13 mouse cellular contexts compared by ENCODE assay signal in genomic region chr17:17622576-17622975, GRCm38 (mm10). TPM values are rescaled to one million over a fixed set of nuclear protein-coding genes. Genes with fewer than 3 reads are reported as not detected.
DNase-seq lines count a peak whose midpoint lies in the region; ATAC-seq and TF ChIP-seq lines count a peak whose summit lies in the region.
"Had no signal": no experiment of that assay in that cellular context is flagged by ENCODE, and none has a peak within 500 bp of the region (broad histone marks: within the 10 kb centered on the region; RNA-seq: fewer than 3 reads in every experiment).

No protein-coding gene starts in this region.

- DNase-seq in heart, adult 2 months: no peak
- no peak for DNase-seq in heart, adult 11 months
- no peak for DNase-seq in intestine, embryonic 14.5 days (ENCODE audit: low spot score)
- no peak for DNase-seq in embryonic facial prominence, embryonic 14.5 days (ENCODE audit: low spot score)
- no peak for DNase-seq in right cerebral cortex, postnatal 36 days (ENCODE audit: low spot score in 2 of 2)
- no peak for DNase-seq in right cerebral cortex, adult 18-20 months
- DNase-seq: cerebellum, adult 8-10 months; kidney, adult 2 months; liver, embryonic 13.5 days; thymus, postnatal 36 days had no signal

- 91% methylated on average over 1 of the region's 1 CpGs for WGBS in heart, adult 2 months
- 100% methylated on average over 1 of the region's 1 CpGs for WGBS in intestine, embryonic 14.5 days
- WGBS in intestine, embryonic 16.5 days: 98% methylated on average over 1 of the region's 1 CpGs
- WGBS in embryonic facial prominence, embryonic 14.5 days: 92% methylated on average over 1 of the region's 1 CpGs

- peaks cover 18% of the 10 kb centered on the region for H3K36me3 ChIP-seq in heart, adult 2 months (ENCODE audit: control insufficient read depth, insufficient read depth, low read length)
- H3K36me3 ChIP-seq in intestine, embryonic 14.5 days (ENCODE audit: control insufficient read depth, insufficient read depth, low read length): no peaks in the 10 kb centered on the region
- H3K36me3 ChIP-seq in intestine, embryonic 16.5 days (ENCODE audit: control insufficient read depth, insufficient read depth, low read length): no peaks in the 10 kb centered on the region
- H3K36me3 ChIP-seq in E14TG2a.4 (ENCODE audit: insufficient read depth, low read length): peaks cover 5% of the 10 kb centered on the region; the same call in 1 of the 2 replicates
- H3K36me3 ChIP-seq in embryonic facial prominence, embryonic 14.5 days (ENCODE audit: control insufficient read depth, insufficient read depth, low read length): no peaks in the 10 kb centered on the region
- H3K36me3 ChIP-seq: liver, embryonic 13.5 days had no signal

- no peaks in the 10 kb centered on the region for H3K9me3 ChIP-seq in intestine, embryonic 14.5 days (ENCODE audit: control insufficient read depth, low read length)
- H3K9me3 ChIP-seq in intestine, embryonic 16.5 days (ENCODE audit: control insufficient read depth, low read length): no peaks in the 10 kb centered on the region
- H3K9me3 ChIP-seq in E14TG2a.4 (ENCODE audit: low read length): no peaks in the 10 kb centered on the region
- H3K9me3 ChIP-seq in embryonic facial prominence, embryonic 14.5 days (ENCODE audit: control insufficient read depth, low read length): no peaks in the 10 kb centered on the region
- H3K9me3 ChIP-seq: liver, embryonic 13.5 days had no signal

- H3K27ac ChIP-seq in heart, adult 2 months: peak overlapping the region; percentile 99
- H3K27ac ChIP-seq in intestine, embryonic 14.5 days (ENCODE audit: low read depth): no peak overlapping the region
- H3K27ac ChIP-seq in intestine, embryonic 16.5 days (ENCODE audit: low read length): no peak overlapping the region
- H3K27ac ChIP-seq in embryonic facial prominence, embryonic 14.5 days (replicated peaks; ENCODE audit: low read depth, low read length): no peak overlapping the region
- H3K27ac ChIP-seq: left cerebral cortex, adult 2 months; liver, embryonic 13.5 days had no signal

- TF ChIP-seq POLR2A in heart, adult 2 months (IDR thresholded peaks at IDR 0.05; ENCODE audit: insufficient read depth, low read depth, low read length): no peak

- TF ChIP-seq EP300 in heart, adult 2 months (IDR thresholded peaks at IDR 0.05; ENCODE audit: insufficient read depth, low read depth, low read length): no peak

- no peak for TF ChIP-seq CTCF in heart, adult 2 months (IDR thresholded peaks at IDR 0.05)
- no peak for TF ChIP-seq CTCF in E14TG2a.4 (conservative IDR thresholded peaks at IDR 0.05; ENCODE audit: low read length)

- H3K27me3 ChIP-seq in heart, adult 2 months (ENCODE audit: control insufficient read depth, insufficient read depth, low read length): no peaks in the 10 kb centered on the region
- H3K27me3 ChIP-seq in intestine, embryonic 14.5 days (replicated peaks; ENCODE audit: control insufficient read depth, insufficient read depth, low read length): no peaks in the 10 kb centered on the region
- H3K27me3 ChIP-seq in intestine, embryonic 16.5 days (replicated peaks; ENCODE audit: control insufficient read depth, insufficient read depth, low read length): no peaks in the 10 kb centered on the region
- no peaks in the 10 kb centered on the region for H3K27me3 ChIP-seq in E14TG2a.4 (ENCODE audit: insufficient read depth, low read length)
- no peaks in the 10 kb centered on the region for H3K27me3 ChIP-seq in embryonic facial prominence, embryonic 14.5 days (replicated peaks; ENCODE audit: control insufficient read depth, insufficient read depth, low read length)
- H3K27me3 ChIP-seq: liver, embryonic 13.5 days had no signal

- H3K79me2 ChIP-seq in heart, adult 2 months (replicated peaks; ENCODE audit: control insufficient read depth, insufficient read depth, low read length): peaks cover 2% of the 10 kb centered on the region; the same call in 1 of the 2 replicates

- peak overlapping the region; percentile 98 for H3K4me3 ChIP-seq in heart, adult 2 months
- no peak overlapping the region for H3K4me3 ChIP-seq in intestine, embryonic 14.5 days (ENCODE audit: low read depth, low read length)
- H3K4me3 ChIP-seq in intestine, embryonic 16.5 days (ENCODE audit: low read length): no peak overlapping the region
- peak overlapping the region; percentile 99 for H3K4me3 ChIP-seq in E14TG2a.4 (replicated peaks; ENCODE audit: low read length)
- H3K4me3 ChIP-seq in embryonic facial prominence, embryonic 14.5 days (ENCODE audit: low read depth, low read length): peak overlapping the region; percentile 15; the same call in 1 of the 2 replicates

- H3K4me1 ChIP-seq in heart, adult 2 months (ENCODE audit: control insufficient read depth, insufficient read depth, low read length): peaks cover 10% of the 10 kb centered on the region
- H3K4me1 ChIP-seq in intestine, embryonic 14.5 days (replicated peaks; ENCODE audit: control insufficient read depth, insufficient read depth, low read length): peaks cover 14% of the 10 kb centered on the region; the same call in 1 of the 2 replicates
- peaks cover 9% of the 10 kb centered on the region; the same call in 1 of the 2 replicates for H3K4me1 ChIP-seq in intestine, embryonic 16.5 days (ENCODE audit: control insufficient read depth, insufficient read depth, low read length)
- H3K4me1 ChIP-seq in E14TG2a.4 (replicated peaks; ENCODE audit: low read depth, low read length): peaks cover 38% of the 10 kb centered on the region
- peaks cover 15% of the 10 kb centered on the region for H3K4me1 ChIP-seq in embryonic facial prominence, embryonic 14.5 days (ENCODE audit: control insufficient read depth, insufficient read depth, low read length)

- ATAC-seq in intestine, embryonic 14.5 days (replicated peaks; ENCODE audit: low FRiP score, low TSS enrichment, low read depth): no peak
- ATAC-seq in intestine, embryonic 16.5 days: no peak
- no peak for ATAC-seq in embryonic facial prominence, embryonic 14.5 days (ENCODE audit: low read depth)

- intact Hi-C loops in heart, adult 2 months (cut with DNase I): loop anchor here (2.0 to 10.0 kb wide), 3 partner anchors 14 to 215 kb away; no protein-coding TSS in a partner anchor

- H3K9ac ChIP-seq in heart, adult 2 months (ENCODE audit: low read depth, low read length): no peak overlapping the region
- H3K9ac ChIP-seq in intestine, embryonic 14.5 days (ENCODE audit: low read length): no peak overlapping the region
- H3K9ac ChIP-seq in intestine, embryonic 16.5 days (ENCODE audit: low read depth, low read length): no peak overlapping the region
- H3K9ac ChIP-seq in embryonic facial prominence, embryonic 14.5 days (ENCODE audit: low read depth, low read length): no peak overlapping the region

- peak overlapping the region; percentile 76; the same call in 1 of the 2 replicates for H3K4me2 ChIP-seq in intestine, embryonic 14.5 days (ENCODE audit: low read length)
- H3K4me2 ChIP-seq in intestine, embryonic 16.5 days (ENCODE audit: low read depth, low read length): no peak overlapping the region
- H3K4me2 ChIP-seq in embryonic facial prominence, embryonic 14.5 days (ENCODE audit: low read depth, low read length): peak overlapping the region; percentile 76

RNA-seq across cellular contexts. Expression of gene Lnpep, which starts 2.3 kb away (rescaled TPM):
- total RNA-seq in heart, adult 2 months (2021): 100 to 1,000 TPM; 139 to 184 TPM
- polyA plus RNA-seq in heart, adult 2 months (2012; rRNA removed): 17.5 and 41.0 TPM in 2 replicates
- polyA plus RNA-seq in intestine, embryonic 14.5 days (2014; fragmentation: Nextera tagmentation; extraction: Ambion mirVana): 11.3 and 11.4 TPM in 2 replicates
- 5.9 and 6.2 TPM in 2 replicates for polyA plus RNA-seq in intestine, embryonic 16.5 days (2015; fragmentation: Nextera tagmentation; extraction: Ambion mirVana)
- 8.8 and 9.4 TPM in 2 replicates for polyA plus RNA-seq in embryonic facial prominence, embryonic 14.5 days (2014; fragmentation: Nextera tagmentation; extraction: Ambion mirVana)

Comparison
In these comparisons a context has a peak if more than half of its experiments do, and no peak if none do; other contexts are left out.
1. H3K4me3 ChIP-seq: peak in heart, adult 2 months (single experiment), E14TG2a.4 (single experiment) and embryonic facial prominence, embryonic 14.5 days (single experiment); none in intestine, embryonic 14.5 days (single experiment) and intestine, embryonic 16.5 days (single experiment).